Mouse (Mus musculus) liver, adult 2 months (tissue): ENCODE results near the gene Fbxl12. TPM values are rescaled to one million over a fixed set of nuclear protein-coding genes. Genes with fewer than 3 reads are reported as not detected.
A peak's percentile ranks its signal among the peaks of the same experiment; 100 is the strongest.

ENCODE experiments used
- DNase-seq: peaks from one replicate; pipeline ENCODE4 v3.0.0-alpha.2; 2011; ENCODE audit warnings: low read depth, low spot score; ENCODE audit errors: extremely low read depth
- H3K27ac ChIP-seq: fragments of 200-500 bp; replicated peaks from 2 replicates; pipeline ENCODE4 v1.5.1; 2012; ENCODE audit warnings: low read depth, mild to moderate bottlenecking, control low read depth, inconsistent platforms, low read length; ENCODE audit not compliant: insufficient read depth
- H3K27me3 ChIP-seq: fragments of 200-500 bp; 2 replicates; pipeline ENCODE4 v1.6.1; 2012; ENCODE audit warnings: mild to moderate bottlenecking, moderate library complexity, low read length, inconsistent platforms; ENCODE audit not compliant: control insufficient read depth, insufficient read depth
- H3K36me3 ChIP-seq: fragments of 200-500 bp; 2 replicates; pipeline ENCODE4 v1.6.1; 2012; ENCODE audit warnings: low read length, inconsistent platforms; ENCODE audit not compliant: control insufficient read depth, insufficient read depth
- H3K4me1 ChIP-seq: fragments of 200-500 bp; 2 replicates; pipeline ENCODE4 v1.6.1; 2011; ENCODE audit warnings: low read length; ENCODE audit not compliant: control insufficient read depth, insufficient read depth
- H3K4me3 ChIP-seq: fragments of 200-500 bp; 2 replicates; pipeline ENCODE4 v1.5.1; 2011; ENCODE audit warnings: low read depth, mild to moderate bottlenecking, control low read depth, low read length, moderate library complexity; ENCODE audit not compliant: insufficient read depth
- H3K79me2 ChIP-seq: fragments of 200-500 bp; 2 replicates; pipeline ENCODE4 v1.6.1; 2012; ENCODE audit warnings: inconsistent platforms, mild to moderate bottlenecking, low read length, moderate library complexity; ENCODE audit not compliant: control insufficient read depth, insufficient read depth
- H3K9ac ChIP-seq: fragments of 200-500 bp; 2 replicates; pipeline ENCODE4 v1.6.1; 2012; ENCODE audit warnings: low read depth, mild to moderate bottlenecking, control low read depth, inconsistent platforms, low read length
- CTCF ChIP-seq: fragments of 200-500 bp; IDR thresholded peaks from 2 replicates; pipeline ENCODE4 v1.5.1; 2011; ENCODE audit warnings: low read depth, low read length, control low read depth
- POLR2A ChIP-seq: fragments of 200-500 bp; IDR thresholded peaks from 2 replicates; pipeline ENCODE4 v1.6.1; 2011; ENCODE audit warnings: low read length, control low read depth; ENCODE audit not compliant: insufficient read depth; ENCODE audit errors: extremely low read depth
- WGBS: fragments of 180-500 bp; shearing (Covaris S2); methylation state at CpG from one replicate; pipeline ENCODE4 v1.1.7; 2018; 5-methylcytosine and 5-hydroxymethylcytosine counted together
- polyA plus RNA-seq: library from polyadenylated mRNA; depleted of rRNA; stranded (reverse); fragments of >200 nt; gene quantifications from 2 replicates; pipeline ENCODE4 v1.2.3, GENCODE M21; 2012
- total RNA-seq: library from RNA; depleted of rRNA; stranded (reverse); fragments of >200 nt; gene quantifications from 2 replicates; pipeline ENCODE4 v1.2.3, GENCODE M21; 2014

Fbxl12 gene
- total and polyA plus RNA-seq, 2 experiments, result 2.8 to 16.2 TPM

- Histone ChIP-seq H3K36me3 (0 out of 2 replicates have a peak, but pooled peaks cover 1% of the 10 kb centered on the region), H3K4me1 (peaks cover 14% of the 10 kb centered on the region), H3K27me3 (no peaks in the 10 kb centered on the region), H3K27ac (peak overlapping the region; percentile 49; the same call in 1 of the 2 replicates), H3K4me3 (peak overlapping the region; percentile 77), H3K79me2 (peaks cover 11% of the 10 kb centered on the region), H3K9ac (peak overlapping the region; percentile 63)
- peak; percentile 22 for DNase-seq
- TF ChIP-seq CTCF (no peak), POLR2A (no peak)
- WGBS, result 3% methylated on average over 13 of the region's 13 CpGs
Observed at GRCm38 (mm10) chr9:20643781-20644180, 786 bp downstream of the Fbxl12 start.

DNA sequence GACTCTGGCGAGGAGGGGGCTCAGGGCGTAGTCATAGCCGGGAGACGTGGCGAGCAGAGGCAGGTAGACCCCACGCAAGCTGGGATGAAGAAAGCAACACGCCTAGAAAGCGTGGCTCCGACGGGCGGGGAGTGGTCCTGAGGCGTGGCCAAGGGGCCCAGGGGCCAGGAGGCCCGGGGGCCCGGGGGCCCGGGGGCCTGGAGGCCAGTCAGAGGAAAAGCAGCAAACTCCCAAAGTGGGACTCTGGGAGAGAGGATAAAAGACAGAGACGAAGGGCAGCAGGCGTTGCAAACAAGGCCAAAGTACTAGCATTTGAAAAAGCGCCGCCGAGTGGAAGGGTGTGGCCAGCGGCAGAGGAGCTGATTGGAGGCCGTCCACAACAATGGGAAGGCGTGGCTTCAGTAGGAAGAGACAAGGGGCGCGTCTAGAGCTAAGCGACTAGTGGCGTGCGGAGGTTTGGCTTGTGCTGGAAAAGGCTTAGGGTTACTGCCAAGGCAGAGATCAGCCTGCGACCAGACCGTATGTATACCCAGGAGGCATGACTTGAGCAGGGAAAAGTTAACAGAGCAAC is 1.6 kb downstream of the Fbxl12 start:
- peak overlapping the region; percentile 49 for H3K27ac ChIP-seq
- DNase-seq, result peak; percentile 77
- TF ChIP-seq POLR2A, result 0 out of 2 replicates have a peak, but pooled peaks have one; percentile 16
- 0 out of 2 replicates have a peak, but pooled peaks have one; percentile 7 for TF ChIP-seq CTCF
- 2% methylated on average over 30 of the region's 30 CpGs for WGBS
- peak overlapping the region; percentile 77 for H3K4me3 ChIP-seq
- H3K4me1 ChIP-seq, result peaks cover 14% of the 10 kb centered on the region
- H3K36me3 ChIP-seq, result 0 out of 2 replicates have a peak, but pooled peaks cover 1% of the 10 kb centered on the region
- H3K9ac ChIP-seq, result peak overlapping the region; percentile 58
- peaks cover 11% of the 10 kb centered on the region for H3K79me2 ChIP-seq
- no peaks in the 10 kb centered on the region for H3K27me3 ChIP-seq

DNA sequence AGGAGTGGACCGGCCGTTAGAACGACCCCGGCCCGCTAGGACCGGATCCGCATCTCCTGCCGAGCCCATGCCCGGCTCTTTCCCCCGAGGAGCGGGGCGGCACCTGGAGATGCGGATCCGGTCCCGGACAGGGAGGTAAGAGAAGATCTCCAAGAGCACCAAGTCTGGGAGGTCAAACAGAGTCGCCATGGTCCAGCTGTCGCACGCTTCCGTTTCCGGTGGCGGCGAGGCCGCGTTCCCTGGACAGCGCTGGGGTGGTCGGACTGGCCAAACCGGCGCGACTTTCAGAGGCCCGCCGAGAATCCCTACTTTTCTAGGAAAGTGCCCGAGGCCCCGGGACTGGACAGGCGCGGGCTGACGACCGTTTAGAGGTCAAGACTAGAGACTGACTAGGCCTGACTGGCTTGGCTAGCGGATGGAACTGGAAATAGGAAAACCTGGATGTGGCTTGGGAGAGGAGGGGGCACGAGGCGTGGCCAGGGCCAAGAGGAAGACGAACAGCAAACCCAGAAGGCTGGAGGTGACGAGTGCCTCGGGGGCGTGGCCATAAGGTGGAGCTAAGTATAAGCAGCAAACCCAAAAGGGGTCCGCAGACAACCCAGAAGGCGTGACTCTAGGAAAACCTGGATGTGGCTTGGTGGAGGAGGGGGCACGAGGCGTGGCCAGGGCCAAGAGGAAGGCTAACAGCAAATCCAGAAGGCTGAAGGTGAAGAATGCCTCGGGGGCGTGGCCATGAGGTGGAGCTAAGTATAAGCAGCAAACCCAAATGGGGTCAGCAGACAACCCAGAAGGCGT is 2.3 kb downstream of the Fbxl12 start, which contains the start of gene Ubl5:
Ubl5 (plus strand) TSS at position 778 of the 795 bp plus-strand sequence.
- Histone ChIP-seq H3K27ac (peak within 1 kb of the TSS; percentile 49), H3K4me3 (peak within 1 kb of the TSS; percentile 77), H3K27me3 (no peaks in the 10 kb centered on the region), H3K9ac (peak within 1 kb of the TSS; percentile 65), H3K4me1 (peaks cover 14% of the 10 kb centered on the region), H3K79me2 (peaks cover 11% of the 10 kb centered on the region), H3K36me3 (peaks cover 3% of the 10 kb centered on the region; the same call in 1 of the 2 replicates)
- WGBS, result 2% methylated on average over 51 of the region's 51 CpGs
- TF ChIP-seq POLR2A (no peak), CTCF (no peak)
- peak; percentile 42 for DNase-seq

DNA sequence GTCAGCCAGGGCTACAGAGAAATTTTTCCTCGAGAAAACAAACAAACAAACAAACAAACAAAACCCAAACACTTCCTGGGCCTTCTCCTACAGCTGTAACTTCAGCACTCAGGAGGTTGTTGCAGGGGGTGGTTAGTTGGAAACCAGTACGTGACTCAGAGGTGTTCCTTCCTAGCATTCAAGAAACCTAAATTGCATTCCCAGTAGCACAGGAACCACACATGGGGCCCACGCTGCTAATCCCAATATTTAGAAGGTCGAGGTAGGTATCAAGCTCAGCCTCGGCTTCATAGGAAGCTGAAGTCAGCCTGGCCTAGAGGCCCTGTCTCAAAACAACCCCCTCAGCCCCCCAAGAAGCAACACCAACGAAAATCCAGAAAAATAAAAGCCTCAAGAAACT is 3.1 kb downstream of the Fbxl12 start:
- TF ChIP-seq CTCF, result no peak
- no peak for TF ChIP-seq POLR2A
- H3K27me3 ChIP-seq, result no peaks in the 10 kb centered on the region
- WGBS, result 26% methylated on average over 6 of the region's 6 CpGs
- H3K4me3 ChIP-seq, result no peak overlapping the region
- no peak overlapping the region for H3K27ac ChIP-seq
- no peak for DNase-seq
- peaks cover 4% of the 10 kb centered on the region; the same call in 1 of the 2 replicates for H3K36me3 ChIP-seq
- peaks cover 14% of the 10 kb centered on the region for H3K4me1 ChIP-seq
- peaks cover 11% of the 10 kb centered on the region for H3K79me2 ChIP-seq
- H3K9ac ChIP-seq, result no peak overlapping the region

- H3K27me3 ChIP-seq, result no peaks in the 10 kb centered on the region
- 91% methylated on average over 4 of the region's 4 CpGs for WGBS
- H3K9ac ChIP-seq, result no peak overlapping the region
- DNase-seq, result no peak
- TF ChIP-seq POLR2A (no peak), CTCF (no peak)
- no peak overlapping the region for H3K4me3 ChIP-seq
- H3K79me2 ChIP-seq, result peaks cover 11% of the 10 kb centered on the region
- H3K27ac ChIP-seq, result no peak overlapping the region
- H3K4me1 ChIP-seq, result peaks cover 11% of the 10 kb centered on the region
- peaks cover 4% of the 10 kb centered on the region; the same call in 1 of the 2 replicates for H3K36me3 ChIP-seq
Observed at GRCm38 (mm10) chr9:20639486-20639885, 5.1 kb downstream of the Fbxl12 start.

DNA sequence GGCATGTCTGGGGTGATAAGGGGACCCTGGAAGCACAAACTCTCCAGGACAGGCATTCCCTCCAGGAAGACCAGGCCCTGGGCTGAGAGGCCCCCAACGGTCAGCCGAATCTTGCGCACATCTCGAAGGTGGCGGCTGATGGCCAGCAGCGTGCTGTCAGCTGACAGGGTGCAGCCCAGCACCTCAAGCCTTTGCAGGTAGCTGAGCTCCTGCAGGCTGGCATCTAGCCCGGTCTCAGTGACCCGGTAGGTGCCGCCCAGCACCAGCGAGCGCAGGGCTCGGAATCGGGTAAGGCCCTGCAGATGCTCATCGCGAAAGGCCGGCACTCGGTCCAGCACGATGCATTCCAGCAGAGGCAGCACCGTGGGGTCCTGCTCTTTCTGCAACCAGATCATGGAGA is 6.0 kb downstream of the Fbxl12 start:
- Histone ChIP-seq H3K27ac (no peak overlapping the region), H3K4me3 (no peak overlapping the region), H3K9ac (no peak overlapping the region), H3K79me2 (peaks cover 11% of the 10 kb centered on the region), H3K4me1 (peaks cover 11% of the 10 kb centered on the region), H3K36me3 (peaks cover 4% of the 10 kb centered on the region; the same call in 1 of the 2 replicates), H3K27me3 (no peaks in the 10 kb centered on the region)
- DNase-seq, result no peak
- 96% methylated on average over 19 of the region's 19 CpGs for WGBS
- TF ChIP-seq CTCF, result no peak
- no peak for TF ChIP-seq POLR2A
